Mouse (Mus musculus) ES-E14 (cell line): ENCODE measurements around the gene Pkd1.

Experiments used
- MAFK ChIP-seq: IDR thresholded peaks from 2 replicates; pipeline ENCODE4 v1.6.1; 2014; ENCODE audit warnings: mild to moderate bottlenecking, low read depth, low read length, inconsistent platforms; ENCODE audit not compliant: insufficient read depth
- ZC3H11A ChIP-seq: IDR thresholded peaks from 2 replicates; pipeline ENCODE4 v1.6.1; 2012; ENCODE audit warnings: low read depth, mild to moderate bottlenecking, inconsistent platforms, low read length, borderline replicate concordance
- ZNF384 ChIP-seq: IDR thresholded peaks from 2 replicates; pipeline ENCODE4 v1.6.1; 2012; ENCODE audit warnings: low read depth, low read length, inconsistent platforms

- TF ChIP-seq ZNF384 (no peak), MAFK (no peak), ZC3H11A (no peak)
These were observed 12.0 kb downstream of the Pkd1 start for GRCm38 (mm10) chr17:24561592-24561991.
